Mouse (Mus musculus) WW6 (cell line): ENCODE data around the gene Grb2.

Source experiments
- DNase-seq: peaks from one replicate; pipeline ENCODE4 v3.0.0-alpha.2; 2013; ENCODE audit warnings: low read depth, low spot score

Gene Grb2

DNA sequence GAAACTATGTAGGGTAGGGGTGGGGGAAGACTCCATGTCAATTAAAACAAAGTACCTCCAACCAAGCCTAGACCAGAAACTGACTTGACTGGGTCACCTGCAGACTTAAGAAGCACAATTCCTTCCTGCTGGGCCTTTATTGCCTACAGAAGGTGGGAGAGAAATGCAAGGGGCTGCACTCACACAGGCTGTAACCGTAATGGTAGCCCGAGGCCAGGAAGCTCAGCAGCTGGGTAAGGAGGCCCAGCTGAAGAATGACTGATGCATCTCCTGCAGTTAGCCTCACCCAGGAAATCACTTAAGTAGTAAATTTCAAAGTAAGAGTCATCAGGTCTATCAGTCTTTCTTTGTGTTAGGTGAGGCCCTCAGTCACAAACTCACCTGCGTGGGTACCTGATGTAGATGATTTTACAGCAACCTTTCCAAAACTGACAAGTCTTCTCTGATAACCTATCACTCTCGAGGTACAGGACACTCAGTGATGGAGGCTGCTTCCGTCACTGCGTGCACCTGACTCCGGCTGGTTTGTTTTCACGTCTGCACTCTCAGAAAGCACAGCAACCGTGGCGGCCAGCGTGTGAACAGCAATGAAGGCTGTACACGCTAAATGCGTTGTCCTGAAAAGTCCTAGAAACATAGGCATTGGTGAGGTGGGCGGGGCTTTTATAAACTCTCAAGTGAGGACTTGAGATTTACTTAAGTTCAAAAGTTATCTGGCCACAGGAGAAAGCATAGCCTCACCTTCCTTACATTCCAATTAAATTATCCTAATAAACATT is 19.1 kb downstream of the Grb2 start:
- DNase-seq, result peak; percentile 36

DNA sequence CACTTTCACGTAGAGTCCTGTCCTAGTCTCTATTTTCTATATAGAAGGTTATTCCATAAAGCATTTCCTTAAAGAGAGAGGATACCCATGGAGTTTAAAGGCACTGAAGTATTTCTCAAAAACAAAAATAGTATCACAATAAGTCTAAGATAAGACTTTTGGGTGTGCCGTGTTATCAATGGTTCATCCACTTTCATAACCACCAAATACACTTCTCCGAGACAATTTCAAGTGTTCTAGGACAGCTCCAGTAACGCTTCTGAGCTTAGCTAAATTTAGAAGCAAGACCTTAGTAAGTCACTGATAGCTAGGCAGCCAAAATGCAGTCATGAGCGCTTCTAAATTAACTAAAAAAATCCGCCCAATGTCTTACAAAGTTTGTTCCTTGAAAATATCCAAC is 22.0 kb downstream of the Grb2 start:
- no peak for DNase-seq

DNA sequence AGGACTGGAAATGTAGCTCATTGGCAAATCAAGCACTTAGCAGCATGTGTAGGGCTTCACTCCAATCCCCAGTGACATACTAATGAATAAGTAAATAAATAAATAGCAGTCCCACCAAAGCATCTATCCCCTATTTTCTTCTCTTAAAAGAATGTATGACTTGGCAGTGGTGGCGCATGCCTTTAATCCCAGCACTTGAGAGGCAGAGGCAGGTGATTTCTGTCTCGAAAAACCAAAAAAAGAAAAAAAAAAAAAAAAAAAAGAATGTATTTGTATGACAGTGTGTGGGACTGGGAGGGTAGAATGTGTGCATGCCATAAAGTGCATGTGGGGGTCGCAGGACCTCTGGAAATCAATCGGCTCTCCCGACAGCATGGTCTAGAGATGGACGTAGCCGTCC is 22.4 kb downstream of the Grb2 start:
- no peak for DNase-seq

DNA sequence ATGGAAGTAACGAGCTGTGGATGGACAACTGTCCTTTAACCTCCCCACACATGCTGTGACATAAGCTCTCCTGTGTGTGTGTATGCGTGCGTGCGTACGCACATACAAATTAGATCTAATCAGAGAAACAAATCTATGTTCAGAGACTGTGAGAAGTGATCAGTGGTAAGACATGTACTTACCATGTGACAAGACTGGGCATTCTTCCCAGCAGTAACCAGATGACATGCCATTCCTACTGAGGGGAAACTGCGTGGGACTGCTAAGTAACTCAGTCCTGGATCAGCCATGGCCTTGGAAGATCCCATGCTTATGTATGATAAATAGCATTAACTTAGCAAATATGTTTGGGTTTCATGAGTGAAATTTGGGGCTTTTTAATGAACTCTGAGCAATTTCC is 23.5 kb downstream of the Grb2 start:
- no peak for DNase-seq

DNA sequence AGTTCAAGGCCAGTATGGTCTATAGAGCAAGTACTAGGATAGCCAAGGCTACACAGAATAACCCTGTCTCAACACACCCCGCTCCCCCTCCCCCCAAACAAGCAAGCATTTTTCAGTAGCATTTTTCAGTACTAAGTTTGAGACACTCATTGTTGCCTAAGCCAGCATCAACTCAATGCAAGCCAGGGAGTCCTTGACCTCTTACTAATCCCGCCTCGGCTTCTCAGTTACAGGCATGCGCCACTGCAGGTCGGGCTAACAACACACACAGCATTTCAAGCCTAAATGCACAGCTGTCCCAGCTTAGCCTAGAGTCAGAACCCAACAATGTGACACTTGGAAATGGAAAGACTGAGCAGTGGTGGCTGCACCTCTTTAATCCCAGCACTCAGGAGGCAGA is 25.1 kb downstream of the Grb2 start:
- no peak for DNase-seq

DNA sequence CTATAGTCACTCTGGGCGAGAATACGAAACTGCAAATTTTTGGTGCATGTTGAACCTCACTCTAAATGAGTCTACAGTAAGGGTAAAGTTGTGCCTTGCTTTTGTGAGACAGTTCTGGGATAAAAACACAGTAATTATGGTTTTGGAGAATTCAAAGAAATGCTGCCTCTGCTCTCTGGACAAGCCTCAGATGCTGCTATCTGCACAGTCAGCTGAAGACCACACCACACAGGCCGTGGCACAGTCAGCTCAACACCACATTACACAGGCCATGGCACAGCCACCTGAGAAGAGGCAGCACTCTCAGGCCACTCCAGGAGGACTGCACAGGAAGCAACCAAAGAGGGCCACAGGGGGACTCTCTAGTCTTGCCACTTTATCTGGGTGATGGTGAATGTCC is 26.0 kb downstream of the Grb2 start:
- no peak for DNase-seq

DNA sequence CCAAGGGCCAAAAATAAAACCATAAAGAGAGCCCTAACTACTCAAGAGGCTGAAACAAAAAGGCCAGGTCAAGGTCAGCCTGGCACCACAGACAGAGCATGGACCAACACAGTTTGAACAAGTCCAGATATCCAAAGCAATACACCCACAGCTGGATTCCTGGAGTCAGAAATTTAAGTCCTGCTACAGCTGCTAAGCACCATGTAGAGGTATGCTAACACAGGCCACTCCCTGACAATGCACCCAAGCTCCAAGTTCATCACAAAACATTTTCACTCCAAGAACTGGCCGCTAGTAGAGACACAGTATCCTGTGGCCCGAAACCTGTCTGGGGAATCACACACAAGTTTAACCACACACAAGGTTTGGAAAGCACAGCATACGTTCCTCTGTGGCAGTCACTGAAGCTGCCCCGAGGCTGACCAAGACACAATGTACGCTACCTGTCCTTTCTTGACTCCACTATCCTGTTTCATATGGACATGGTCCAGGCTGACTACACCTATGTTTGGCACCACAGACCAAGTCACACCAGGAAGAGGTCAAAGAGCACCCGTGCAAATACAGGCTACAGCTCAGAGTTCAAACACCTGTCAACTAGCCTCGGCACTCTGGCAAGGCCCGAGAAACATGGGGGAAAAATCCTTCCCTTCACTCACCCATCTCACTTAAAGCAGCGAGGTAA is 28.7 kb downstream of the Grb2 start:
- no peak for DNase-seq

DNA sequence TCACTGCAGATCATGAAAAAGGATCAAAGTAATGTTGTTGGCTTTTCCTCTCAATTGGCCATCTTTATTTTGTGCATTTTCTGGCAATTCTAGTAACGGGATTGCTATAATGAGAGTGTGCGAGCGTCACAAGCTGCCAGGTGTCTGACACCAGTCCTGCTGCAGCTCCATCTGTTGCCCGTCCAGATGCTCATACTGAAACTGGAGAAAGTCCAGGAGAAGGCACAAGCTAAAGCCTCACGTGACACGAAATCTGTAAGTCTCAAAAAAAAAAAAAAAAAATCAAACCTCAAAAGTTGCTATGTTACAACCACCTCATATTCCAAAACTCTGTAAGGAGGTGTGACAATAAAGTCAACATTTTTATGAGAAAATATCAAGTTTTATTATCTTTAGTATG is 29.5 kb downstream of the Grb2 start:
- no peak for DNase-seq

DNA sequence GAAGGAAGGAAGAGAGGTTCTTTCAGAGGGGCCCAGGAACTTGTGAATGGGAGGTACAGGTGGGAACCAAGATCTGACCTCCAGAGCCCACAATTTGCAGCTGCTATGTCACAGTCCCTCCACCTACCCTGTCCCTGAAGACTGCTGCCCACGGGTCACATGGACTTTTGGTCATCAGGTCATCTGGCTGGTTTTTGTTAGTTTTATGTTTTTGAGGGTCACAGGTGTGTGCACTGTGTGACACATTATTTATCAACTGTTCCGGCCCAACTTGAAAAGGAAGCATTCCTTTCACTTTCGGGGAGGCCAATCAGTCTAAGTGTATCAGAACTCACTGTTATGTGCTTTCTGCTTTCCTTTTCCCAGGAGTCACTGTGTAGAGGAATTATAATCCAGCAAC is 30.9 kb downstream of the Grb2 start:
- no peak for DNase-seq

DNA sequence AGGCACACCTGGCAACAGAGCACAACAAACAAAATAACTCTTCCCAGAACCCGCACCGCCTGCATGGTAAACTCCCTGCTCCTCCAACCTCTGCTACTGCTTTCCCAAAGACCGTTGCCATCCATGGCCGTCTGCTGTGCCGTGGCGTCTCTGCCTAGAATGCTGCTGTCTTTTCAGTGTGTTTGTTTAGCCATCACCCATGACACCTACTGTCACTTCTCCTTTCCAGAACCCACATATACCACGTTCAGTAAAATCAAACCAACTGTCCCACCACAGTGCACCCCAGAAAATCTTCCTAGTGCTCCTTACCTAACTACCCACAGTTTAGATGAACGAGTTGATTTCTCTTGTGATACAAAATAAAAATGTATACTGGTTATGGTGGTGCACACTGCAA is 31.7 kb downstream of the Grb2 start:
- DNase-seq, result no peak

DNA sequence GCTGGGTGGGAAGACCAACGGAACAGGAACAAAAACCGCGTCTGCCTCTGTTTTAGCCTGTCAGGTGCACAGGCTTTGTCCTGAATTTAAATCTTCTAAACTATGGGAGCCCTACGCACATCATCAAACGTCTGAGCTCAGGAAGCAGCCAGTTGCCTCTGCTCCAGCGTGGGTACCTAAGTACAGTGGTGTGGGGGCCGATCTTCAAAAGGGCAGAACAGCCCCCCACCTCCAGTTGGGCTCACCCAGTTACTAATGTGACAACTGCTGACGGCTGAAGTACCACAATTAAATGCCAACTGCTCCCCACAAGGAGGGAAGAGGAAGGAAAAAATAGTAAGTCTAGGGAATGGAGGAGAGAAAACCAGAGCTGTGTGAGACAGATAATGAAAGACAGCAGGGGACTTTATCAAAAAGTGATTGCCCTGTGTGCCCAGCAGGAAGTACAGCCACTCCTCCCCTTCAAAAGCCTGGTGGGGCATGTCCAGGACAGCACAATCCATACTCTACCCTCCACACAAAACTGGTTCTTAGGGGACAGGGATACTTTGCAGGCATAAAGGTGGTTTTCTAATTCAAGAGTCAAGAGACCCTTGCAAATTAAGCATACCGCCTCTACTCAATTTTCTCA is 34.0 kb downstream of the Grb2 start:
- DNase-seq, result no peak

DNA sequence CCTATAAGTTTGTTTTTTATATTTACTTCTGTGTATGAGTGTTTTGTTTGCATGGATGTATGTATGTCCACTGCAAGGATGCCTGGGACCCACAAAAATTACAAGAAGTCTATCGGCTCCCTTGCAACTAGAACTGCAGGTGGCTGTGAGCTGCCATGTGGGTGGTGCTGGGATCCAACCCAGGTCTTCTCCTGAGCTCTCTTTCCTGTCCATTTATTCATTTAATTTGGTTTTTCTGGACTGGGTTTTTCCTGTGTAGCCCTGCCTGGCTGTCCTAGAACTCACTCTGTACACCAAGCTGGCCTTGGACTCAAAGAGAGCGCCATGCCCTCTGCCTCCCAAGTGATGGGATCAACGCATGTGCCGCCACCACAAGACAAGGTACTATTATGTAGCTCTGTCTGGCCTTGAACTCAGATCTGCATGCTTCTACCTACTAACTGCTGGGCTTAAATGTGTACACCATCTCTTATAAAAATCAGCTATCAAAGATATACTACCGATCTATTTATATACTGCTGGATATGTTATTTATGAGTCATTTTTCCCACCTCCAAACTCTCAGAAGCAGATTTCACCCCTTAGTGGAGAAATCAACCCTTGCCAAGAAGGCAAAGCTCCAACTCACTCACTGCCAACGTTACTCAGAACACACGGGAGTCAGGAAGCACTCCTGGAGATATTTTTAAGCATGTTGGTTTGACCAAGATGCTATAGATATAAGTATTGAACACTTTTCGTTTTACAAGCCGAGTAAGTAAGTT is 34.7 kb downstream of the Grb2 start:
- DNase-seq, result no peak

DNA sequence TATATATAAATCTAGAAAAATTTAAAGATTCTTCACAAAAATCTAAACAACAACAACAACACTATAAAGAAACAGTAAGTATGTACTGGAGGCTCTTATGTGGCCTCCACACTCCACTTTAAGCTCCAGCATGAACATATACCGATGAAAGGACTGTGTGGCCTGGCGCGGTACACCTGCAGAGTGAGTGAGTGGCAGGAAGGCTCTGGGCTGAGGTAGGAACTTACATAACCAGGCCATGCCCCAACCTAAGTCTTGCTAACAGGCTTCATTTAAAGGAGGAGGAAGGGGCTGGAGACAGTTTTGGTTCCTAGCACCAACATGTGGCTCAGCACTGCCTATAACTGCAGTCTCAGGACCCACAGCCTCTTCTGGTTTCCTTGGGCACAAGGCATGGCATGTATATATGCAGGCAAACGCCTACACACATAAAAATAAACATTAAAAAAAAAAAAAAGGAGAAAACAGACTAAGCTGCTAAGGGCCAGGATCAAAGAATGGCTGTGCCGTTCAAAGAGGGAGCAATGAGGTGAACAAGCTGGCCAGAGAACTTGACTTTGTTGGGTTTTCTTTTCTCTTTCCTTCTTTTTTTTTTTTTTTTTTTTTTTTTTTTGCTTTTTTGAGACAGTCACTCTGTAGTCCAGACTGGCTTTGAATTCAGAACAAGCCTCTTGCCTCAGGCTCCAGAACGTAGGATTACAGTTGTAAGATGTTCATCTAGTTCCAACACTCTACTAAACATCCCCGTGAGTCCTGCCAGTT is 36.0 kb downstream of the Grb2 start:
- no peak for DNase-seq

DNA sequence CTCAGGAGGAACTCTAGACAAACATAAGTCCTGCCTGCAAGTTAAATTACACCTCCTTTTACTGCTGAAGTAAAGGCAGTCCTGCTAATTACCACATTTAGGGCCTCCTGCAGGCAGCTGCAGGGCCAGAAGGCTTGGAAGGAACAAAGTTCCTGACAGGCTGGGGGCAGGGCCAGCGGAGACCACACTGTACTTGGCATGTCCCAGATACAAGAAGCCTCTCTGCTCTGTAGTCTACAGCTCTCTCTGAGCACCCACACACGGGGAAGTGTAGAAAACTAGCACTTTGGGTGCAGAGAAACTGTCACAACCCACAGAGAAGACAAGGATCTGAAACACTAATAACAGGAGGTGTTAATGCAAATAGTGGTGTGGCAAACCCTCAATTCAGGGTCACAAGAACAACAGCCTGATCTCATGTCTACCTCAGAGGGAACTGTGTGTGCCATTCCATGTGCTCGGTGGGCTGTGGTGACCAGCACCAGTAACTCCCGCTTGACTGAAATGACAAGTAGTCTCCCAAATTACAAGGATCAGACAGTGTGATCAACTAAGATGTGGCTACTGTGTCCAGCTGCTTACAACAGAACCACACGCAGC is 37.8 kb downstream of the Grb2 start:
- no peak for DNase-seq

DNA sequence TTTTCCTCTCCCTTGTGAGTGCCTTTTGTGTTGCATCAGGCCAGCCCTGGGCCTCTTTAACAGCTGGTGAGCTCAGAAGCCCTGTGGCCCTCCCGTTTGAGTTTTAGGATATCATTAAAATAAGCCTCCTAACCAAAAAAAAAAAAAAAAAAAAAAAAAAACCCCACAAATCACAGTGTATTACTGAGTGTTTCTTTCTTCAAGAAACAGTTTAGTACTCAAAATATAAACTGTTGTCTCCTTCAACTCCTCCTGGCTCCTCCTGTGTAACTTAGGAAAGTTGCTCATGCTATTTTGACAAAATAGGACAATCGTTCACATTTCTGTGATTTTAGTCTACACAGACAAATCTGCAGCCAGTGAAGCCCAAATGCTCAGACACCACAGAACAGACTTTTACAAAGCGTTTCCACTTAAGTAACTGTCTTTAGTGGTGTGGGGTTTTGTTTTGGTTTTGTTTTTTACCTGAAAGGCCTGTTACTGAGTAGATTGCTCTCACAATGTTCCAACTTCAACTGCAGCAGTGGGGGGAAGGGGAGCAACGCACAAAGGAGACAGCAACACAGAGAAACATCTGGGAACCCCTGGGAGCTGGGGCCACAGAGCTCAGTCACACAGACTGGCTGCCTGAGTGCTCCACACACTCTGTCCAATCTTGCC is 44.6 kb downstream of the Grb2 start:
- no peak for DNase-seq

DNA sequence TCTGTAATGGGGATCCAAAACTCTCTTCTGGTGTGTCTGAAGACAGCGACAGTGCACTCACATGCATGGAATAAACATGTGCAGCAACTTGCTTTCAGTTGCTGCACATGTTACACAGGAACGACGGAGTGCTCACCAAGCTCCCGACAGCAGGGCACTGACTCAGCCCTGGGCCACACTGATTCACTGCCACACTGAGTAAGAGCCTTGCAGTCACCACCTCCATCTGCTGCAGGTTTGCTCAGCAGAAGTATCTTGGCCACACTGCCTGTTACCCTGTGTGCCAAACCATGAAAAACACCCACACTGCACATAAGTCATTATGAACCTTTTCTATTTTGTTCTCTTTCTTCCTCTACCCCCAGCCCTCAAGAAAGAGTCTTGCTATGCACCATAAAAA is 48.0 kb downstream of the Grb2 start:
- DNase-seq, result no peak

DNA sequence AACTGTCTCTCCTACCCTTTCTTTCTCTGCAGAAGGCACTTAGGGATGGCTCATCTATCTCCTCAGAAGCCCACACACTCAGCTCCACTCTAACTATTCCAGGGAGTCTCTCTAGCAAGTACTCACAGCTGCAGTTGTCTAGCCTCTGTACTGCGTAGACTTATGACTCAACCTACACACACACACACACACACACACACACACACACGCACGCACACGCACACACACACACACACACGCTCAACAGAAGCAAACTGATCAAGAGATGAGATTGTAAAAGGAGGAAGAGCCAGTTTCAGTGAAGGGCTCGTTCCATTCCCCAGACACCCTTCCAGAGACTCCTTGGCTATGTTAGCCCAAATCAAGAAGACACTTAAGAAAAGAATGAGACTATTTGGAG is 49.9 kb downstream of the Grb2 start:
- no peak for DNase-seq

DNA sequence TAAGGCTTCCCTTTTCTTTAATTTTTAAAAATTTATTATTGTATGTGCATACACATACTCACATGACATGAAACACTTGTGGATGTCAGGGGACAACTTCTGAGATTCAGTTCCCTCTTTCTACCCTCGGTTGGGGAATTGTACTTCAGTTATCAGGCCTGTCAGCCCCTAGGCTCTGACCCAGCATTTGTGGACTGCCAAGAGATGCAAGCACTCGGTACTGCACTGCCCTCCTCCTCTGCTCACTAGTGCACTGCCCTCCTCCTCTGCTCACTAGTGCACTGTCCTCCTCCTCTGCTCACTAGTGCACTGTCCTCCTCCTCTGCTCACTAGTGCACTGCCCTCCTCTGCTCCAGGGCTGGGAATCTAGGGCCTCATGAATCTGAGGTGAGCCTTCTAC is 54.3 kb downstream of the Grb2 start:
- DNase-seq, result no peak

DNA sequence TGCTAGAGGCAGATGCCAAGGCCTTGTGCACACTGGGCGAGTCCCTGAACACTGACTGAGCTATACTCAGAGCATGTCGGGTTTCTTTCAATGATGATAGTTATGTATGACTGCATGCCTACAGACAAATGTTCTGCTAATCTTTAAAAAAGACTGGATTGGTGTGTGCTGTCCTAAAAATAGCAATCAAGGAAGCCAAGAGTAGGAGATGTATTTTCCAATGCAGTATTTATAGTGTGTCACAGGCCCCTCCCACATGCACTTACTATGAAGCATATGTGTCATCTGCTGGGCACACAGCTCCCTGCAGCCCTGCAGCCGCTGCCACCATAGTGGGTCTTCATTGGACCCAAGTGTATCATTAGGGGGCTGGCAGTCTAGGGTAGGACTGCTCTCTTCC is 55.2 kb downstream of the Grb2 start:
- DNase-seq, result no peak

DNA sequence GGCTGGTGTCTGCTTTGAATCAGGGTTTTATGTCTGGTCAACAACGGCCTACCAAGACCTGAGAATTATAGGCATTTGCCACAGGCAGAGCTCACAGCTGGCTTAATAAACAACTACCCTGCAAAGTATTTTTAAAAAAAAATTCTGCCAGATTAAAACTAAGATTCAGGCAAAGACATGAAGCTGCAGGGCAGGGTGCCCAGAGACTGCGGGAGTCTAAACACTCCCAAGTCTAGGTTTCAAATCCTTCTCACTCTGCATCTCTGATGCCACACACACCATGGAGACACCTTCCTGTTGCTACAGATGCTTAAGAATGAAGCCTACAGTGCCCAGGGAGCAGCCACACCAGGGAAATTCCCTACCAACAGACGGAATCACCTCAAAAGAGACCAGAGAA is 56.7 kb downstream of the Grb2 start:
- no peak for DNase-seq

DNA sequence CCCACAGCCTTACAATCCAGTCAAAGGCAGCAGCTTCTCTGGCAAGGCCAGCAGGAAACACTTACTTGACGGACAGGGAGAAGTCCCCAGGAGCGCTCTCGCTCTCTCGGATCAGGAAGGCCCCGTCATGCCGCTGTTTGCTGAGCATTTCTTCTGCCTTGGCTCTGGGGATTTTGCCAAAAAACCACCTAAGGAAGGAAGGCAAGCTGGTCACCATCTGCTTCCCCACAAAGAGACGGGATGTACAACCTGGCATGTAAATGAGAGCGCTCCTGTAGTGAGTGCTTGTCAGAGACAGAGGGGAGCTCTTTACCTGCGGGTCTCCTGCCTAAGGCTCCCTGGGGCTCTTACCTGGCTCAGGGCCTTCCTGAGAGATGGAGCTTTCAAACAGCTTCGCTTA is 58.7 kb downstream of the Grb2 start:
- no peak for DNase-seq
